ENCODE assay signal across 28 mouse cellular contexts in the genomic region with DNA sequence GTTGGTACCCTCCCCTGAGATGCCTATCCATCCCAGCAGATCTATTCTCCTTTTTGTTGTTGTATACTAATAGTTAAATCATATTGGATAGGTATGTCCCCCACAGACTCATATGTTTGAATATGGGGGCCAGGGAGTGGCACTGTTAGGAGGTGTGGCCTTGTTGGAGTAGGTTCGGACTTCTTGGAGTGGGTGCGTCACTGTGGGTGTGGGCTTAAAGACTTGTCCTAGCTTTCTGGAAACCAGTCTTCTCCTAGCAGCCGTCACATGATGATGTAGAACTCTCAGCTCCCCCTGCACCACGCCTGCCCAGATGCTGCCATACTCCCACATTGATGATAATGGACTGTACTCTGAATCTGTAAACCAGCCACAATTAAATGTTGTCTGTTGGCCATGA. TPM values are rescaled to one million over a fixed set of nuclear protein-coding genes. Genes with fewer than 3 reads are reported as not detected.
DNase-seq lines count a peak whose midpoint lies in the region; ATAC-seq and TF ChIP-seq lines count a peak whose summit lies in the region.
"Had no signal": no experiment of that assay in that cellular context is flagged by ENCODE, and none has a peak within 500 bp of the region (broad histone marks: within the 10 kb centered on the region; RNA-seq: fewer than 3 reads in every experiment).

No protein-coding gene starts in this region.

- DNase-seq in intestine, embryonic 14.5 days (ENCODE audit: low spot score) = no peak
- no peak for DNase-seq in liver, embryonic 11.5 days (ENCODE audit: low spot score)
- no peak for DNase-seq in liver
- no peak for DNase-seq in c-Kit-positive CD71-positive TER-119-positive erythroid progenitor cells, embryonic 14.5 days (ENCODE audit: low spot score)
- DNase-seq: adrenal gland, postnatal 14 days; cerebellum, adult 11-12 months; cerebellum, adult 9-11 months; embryo, embryonic 11 days; gastrocnemius, postnatal 36 days; heart, postnatal 4 days; kidney, postnatal 14 days; liver, postnatal 0 days; lung, postnatal 4 days; right cerebral cortex, adult 18-20 months; spleen, adult 18-20 months had no signal

- peaks cover 15% of the 10 kb centered on the region; the same call in 1 of the 2 replicates for H3K4me1 ChIP-seq in intestine, embryonic 14.5 days (replicated peaks; ENCODE audit: control insufficient read depth, insufficient read depth, low read length)
- no peaks in the 10 kb centered on the region for H3K4me1 ChIP-seq in intestine, postnatal 0 days (replicated peaks; ENCODE audit: control insufficient read depth, insufficient read depth, low read length)
- H3K4me1 ChIP-seq in liver, embryonic 11.5 days (replicated peaks; ENCODE audit: control insufficient read depth, insufficient read depth, low read length) = peaks cover 6% of the 10 kb centered on the region; the same call in 1 of the 2 replicates
- H3K4me1 ChIP-seq in intestine, embryonic 16.5 days (ENCODE audit: control insufficient read depth, insufficient read depth, low read length) = peaks cover 14% of the 10 kb centered on the region; the same call in 1 of the 2 replicates
- peaks cover 13% of the 10 kb centered on the region for H3K4me1 ChIP-seq in stomach, embryonic 16.5 days (ENCODE audit: control insufficient read depth, insufficient read depth, low read length)
- H3K4me1 ChIP-seq: forebrain, embryonic 15.5 days; hindbrain, embryonic 13.5 days; neural tube, embryonic 12.5 days had no signal

- ATAC-seq in intestine, embryonic 14.5 days (replicated peaks; ENCODE audit: low FRiP score, low TSS enrichment, low read depth) = peak; percentile 29; the same call in 1 of the 2 replicates
- ATAC-seq in intestine, postnatal 0 days = no peak
- ATAC-seq in liver, embryonic 11.5 days (replicated peaks; ENCODE audit: low FRiP score) = no peak
- ATAC-seq in intestine, embryonic 16.5 days = peak; percentile 29
- peak; percentile 56; the same call in 1 of the 2 replicates for ATAC-seq in stomach, embryonic 16.5 days (ENCODE audit: insufficient read depth, low FRiP score)
- ATAC-seq: CD4-positive, CD25-positive, alpha-beta regulatory T cell, adult 4 months; forebrain, embryonic 15.5 days; liver, postnatal 0 days had no signal

- no peaks in the 10 kb centered on the region for H3K9me3 ChIP-seq in intestine, embryonic 14.5 days (ENCODE audit: control insufficient read depth, low read length)
- H3K9me3 ChIP-seq in intestine, postnatal 0 days (ENCODE audit: control insufficient read depth) = no peaks in the 10 kb centered on the region
- no peaks in the 10 kb centered on the region for H3K9me3 ChIP-seq in liver, embryonic 11.5 days (ENCODE audit: control insufficient read depth, low read length)
- no peaks in the 10 kb centered on the region for H3K9me3 ChIP-seq in intestine, embryonic 16.5 days (ENCODE audit: control insufficient read depth, low read length)
- no peaks in the 10 kb centered on the region for H3K9me3 ChIP-seq in stomach, embryonic 16.5 days (replicated peaks; ENCODE audit: control insufficient read depth, low read length)
- H3K9me3 ChIP-seq: embryonic facial prominence, embryonic 12.5 days; forebrain, embryonic 15.5 days; hindbrain, embryonic 13.5 days; midbrain, embryonic 12.5 days; neural tube, embryonic 12.5 days had no signal

- 41% methylated on average over 4 of the region's 4 CpGs for WGBS in intestine, embryonic 14.5 days
- 51% methylated on average over 4 of the region's 4 CpGs for WGBS in intestine, postnatal 0 days
- WGBS in liver, embryonic 11.5 days = 67% methylated on average over 4 of the region's 4 CpGs
- WGBS in intestine, embryonic 16.5 days = 58% methylated on average over 4 of the region's 4 CpGs
- WGBS in stomach, embryonic 16.5 days = 34% methylated on average over 4 of the region's 4 CpGs

- TF ChIP-seq CTCF in intestine, postnatal 0 days (IDR thresholded peaks at IDR 0.05; ENCODE audit: low read depth) = no peak

- no peaks in the 10 kb centered on the region for H3K36me3 ChIP-seq in intestine, embryonic 14.5 days (ENCODE audit: control insufficient read depth, insufficient read depth, low read length)
- no peaks in the 10 kb centered on the region for H3K36me3 ChIP-seq in intestine, postnatal 0 days (ENCODE audit: control insufficient read depth, insufficient read depth)
- H3K36me3 ChIP-seq in liver, embryonic 11.5 days (ENCODE audit: control insufficient read depth, insufficient read depth, low read length) = no peaks in the 10 kb centered on the region
- H3K36me3 ChIP-seq in intestine, embryonic 16.5 days (ENCODE audit: control insufficient read depth, insufficient read depth, low read length) = no peaks in the 10 kb centered on the region
- H3K36me3 ChIP-seq in stomach, embryonic 16.5 days (ENCODE audit: control insufficient read depth, insufficient read depth, low read length) = no peaks in the 10 kb centered on the region
- H3K36me3 ChIP-seq: embryonic facial prominence, embryonic 12.5 days; forebrain, embryonic 15.5 days; hindbrain, embryonic 13.5 days; midbrain, embryonic 12.5 days; neural tube, embryonic 12.5 days had no signal

- no peak overlapping the region for H3K9ac ChIP-seq in intestine, embryonic 14.5 days (ENCODE audit: low read length)
- no peak overlapping the region for H3K9ac ChIP-seq in intestine, postnatal 0 days (ENCODE audit: low read depth, low read length)
- no peak overlapping the region for H3K9ac ChIP-seq in liver, embryonic 11.5 days (ENCODE audit: low read depth, low read length)
- no peak overlapping the region for H3K9ac ChIP-seq in intestine, embryonic 16.5 days (ENCODE audit: low read depth, low read length)
- H3K9ac ChIP-seq in stomach, embryonic 16.5 days (ENCODE audit: low read length) = no peak overlapping the region
- H3K9ac ChIP-seq: embryonic facial prominence, embryonic 12.5 days; forebrain, embryonic 15.5 days; hindbrain, embryonic 13.5 days; liver, postnatal 0 days; midbrain, embryonic 12.5 days; neural tube, embryonic 12.5 days had no signal

- no peak overlapping the region for H3K4me3 ChIP-seq in intestine, embryonic 14.5 days (ENCODE audit: low read depth, low read length)
- H3K4me3 ChIP-seq in intestine, postnatal 0 days (ENCODE audit: low read depth, low read length) = no peak overlapping the region
- no peak overlapping the region for H3K4me3 ChIP-seq in liver, embryonic 11.5 days (ENCODE audit: low read depth, low read length)
- H3K4me3 ChIP-seq in intestine, embryonic 16.5 days (ENCODE audit: low read length) = no peak overlapping the region
- no peak overlapping the region for H3K4me3 ChIP-seq in stomach, embryonic 16.5 days (replicated peaks; ENCODE audit: low read length)
- H3K4me3 ChIP-seq: embryonic facial prominence, embryonic 12.5 days; forebrain, embryonic 15.5 days; hindbrain, embryonic 13.5 days; megakaryocyte, embryonic 14.5 days; midbrain, embryonic 12.5 days; myocyte; neural tube, embryonic 12.5 days had no signal

- no peaks in the 10 kb centered on the region for H3K27me3 ChIP-seq in intestine, embryonic 14.5 days (replicated peaks; ENCODE audit: control insufficient read depth, insufficient read depth, low read length)
- H3K27me3 ChIP-seq in intestine, postnatal 0 days (replicated peaks; ENCODE audit: control insufficient read depth, insufficient read depth, low read length) = no peaks in the 10 kb centered on the region
- H3K27me3 ChIP-seq in liver, embryonic 11.5 days (replicated peaks; ENCODE audit: control insufficient read depth, insufficient read depth, low read length) = peaks cover 2% of the 10 kb centered on the region; the same call in 1 of the 2 replicates
- no peaks in the 10 kb centered on the region for H3K27me3 ChIP-seq in intestine, embryonic 16.5 days (replicated peaks; ENCODE audit: control insufficient read depth, insufficient read depth, low read length)
- H3K27me3 ChIP-seq in stomach, embryonic 16.5 days (ENCODE audit: control insufficient read depth, insufficient read depth, low read length) = no peaks in the 10 kb centered on the region
- H3K27me3 ChIP-seq: embryonic facial prominence, embryonic 12.5 days; forebrain, embryonic 15.5 days; hindbrain, embryonic 13.5 days; neural tube, embryonic 12.5 days had no signal

- H3K4me2 ChIP-seq in intestine, embryonic 14.5 days (ENCODE audit: low read length) = no peak overlapping the region
- no peak overlapping the region for H3K4me2 ChIP-seq in intestine, postnatal 0 days (replicated peaks; ENCODE audit: low read depth)
- no peak overlapping the region for H3K4me2 ChIP-seq in liver, embryonic 11.5 days
- H3K4me2 ChIP-seq in intestine, embryonic 16.5 days (ENCODE audit: low read depth, low read length) = no peak overlapping the region
- H3K4me2 ChIP-seq in stomach, embryonic 16.5 days (ENCODE audit: low read depth, low read length) = no peak overlapping the region
- H3K4me2 ChIP-seq: embryonic facial prominence, embryonic 12.5 days; forebrain, embryonic 15.5 days; hindbrain, embryonic 13.5 days; midbrain, embryonic 12.5 days; neural tube, embryonic 12.5 days had no signal

- H3K27ac ChIP-seq in intestine, embryonic 14.5 days (ENCODE audit: low read depth) = peak overlapping the region; percentile 84
- no peak overlapping the region for H3K27ac ChIP-seq in intestine, postnatal 0 days (ENCODE audit: low read depth, low read length)
- peak overlapping the region; percentile 32; the same call in 1 of the 2 replicates for H3K27ac ChIP-seq in liver, embryonic 11.5 days (ENCODE audit: low read depth, low read length)
- H3K27ac ChIP-seq in intestine, embryonic 16.5 days (ENCODE audit: low read length) = peak overlapping the region; percentile 70
- 0 out of 2 replicates have a peak overlapping the region, but pooled peaks have one; percentile 29 for H3K27ac ChIP-seq in stomach, embryonic 16.5 days (ENCODE audit: low read length)
- H3K27ac ChIP-seq: embryonic facial prominence, embryonic 12.5 days; forebrain, embryonic 15.5 days; hindbrain, embryonic 13.5 days; midbrain, embryonic 12.5 days; neural tube, embryonic 12.5 days had no signal

RNA-seq across cellular contexts. Expression of a gene that starts 41.3 kb away (rescaled TPM):
- polyA plus RNA-seq in intestine, embryonic 14.5 days (2014; fragmentation: Nextera tagmentation; extraction: Ambion mirVana) = 1.5 and 1.6 TPM in 2 replicates
- 0.56 and 0.64 TPM in 2 replicates for polyA plus RNA-seq in intestine, postnatal 0 days (2015; fragmentation: Nextera tagmentation; extraction: Ambion mirVana)
- 0.14 and 0.34 TPM in 2 replicates for polyA plus RNA-seq in liver, embryonic 11.5 days (2014; fragmentation: Nextera tagmentation; extraction: Ambion mirVana)
- polyA plus RNA-seq in intestine, embryonic 16.5 days (2015; fragmentation: Nextera tagmentation; extraction: Ambion mirVana) = 1.2 and 1.5 TPM in 2 replicates
- polyA plus RNA-seq in stomach, embryonic 16.5 days (2015; fragmentation: Nextera tagmentation; extraction: Ambion mirVana) = 1.4 and 1.5 TPM in 2 replicates
- polyA plus RNA-seq: liver, adult 2 months had no signal

RNA-seq across cellular contexts. Expression of a gene that starts 48.5 kb away (rescaled TPM):
- 0.17 and 0.47 TPM in 2 replicates for polyA plus RNA-seq in intestine, embryonic 14.5 days (2014; fragmentation: Nextera tagmentation; extraction: Ambion mirVana)
- polyA plus RNA-seq in intestine, postnatal 0 days (2015; fragmentation: Nextera tagmentation; extraction: Ambion mirVana) = 0.16 TPM in 1 of 2 replicates, not detected in the other
- polyA plus RNA-seq in liver, embryonic 11.5 days (2014; fragmentation: Nextera tagmentation; extraction: Ambion mirVana) = 6.8 and 8.2 TPM in 2 replicates
- 0.34 and 0.62 TPM in 2 replicates for polyA plus RNA-seq in intestine, embryonic 16.5 days (2015; fragmentation: Nextera tagmentation; extraction: Ambion mirVana)
- polyA plus RNA-seq in stomach, embryonic 16.5 days (2015; fragmentation: Nextera tagmentation; extraction: Ambion mirVana) = 0.26 and 1.0 TPM in 2 replicates
- polyA plus RNA-seq: forebrain, embryonic 15.5 days; hindbrain, embryonic 13.5 days; midbrain, postnatal 0 days; neural tube, embryonic 12.5 days had no signal

Comparison
In these comparisons a context has a peak if more than half of its experiments do, and no peak if none do; other contexts are left out.
1. ATAC-seq: peak in intestine, embryonic 14.5 days (single experiment), intestine, embryonic 16.5 days (single experiment) and stomach, embryonic 16.5 days (single experiment); none in intestine, postnatal 0 days (single experiment) and liver, embryonic 11.5 days (single experiment).